ENCODE assay signal across 27 mouse cellular contexts in the genomic region with DNA sequence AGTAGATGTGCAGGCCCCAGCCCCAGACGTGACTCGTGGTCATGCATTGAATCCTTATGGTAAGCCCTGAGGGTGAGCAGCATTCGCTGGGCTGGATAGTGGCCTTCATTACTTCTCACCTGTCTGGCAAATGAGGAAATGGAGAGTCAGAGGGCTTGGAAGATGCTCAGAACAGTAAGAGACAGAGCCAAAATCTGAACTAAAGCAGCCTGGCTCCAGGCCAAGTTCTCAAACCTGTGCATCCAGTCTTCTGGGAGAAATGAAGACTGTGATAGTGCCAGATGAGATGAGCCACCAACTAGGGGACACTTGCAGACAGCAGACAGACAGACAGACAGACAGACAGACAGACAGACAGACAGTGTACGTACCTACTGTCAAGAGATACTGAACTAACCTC.
DNase-seq lines count a peak whose midpoint lies in the region; ATAC-seq lines count a peak whose summit lies in the region.
"Had no signal": no experiment of that assay in that cellular context is flagged by ENCODE, and none has a peak within 500 bp of the region (broad histone marks: within the 10 kb centered on the region; RNA-seq: fewer than 3 reads in every experiment).

No protein-coding gene starts in this region.

- no peaks in the 10 kb centered on the region for H3K36me3 ChIP-seq in hindbrain, embryonic 10.5 days
- no peaks in the 10 kb centered on the region for H3K36me3 ChIP-seq in hindbrain, embryonic 14.5 days (replicated peaks; ENCODE audit: control insufficient read depth, insufficient read depth)
- no peaks in the 10 kb centered on the region for H3K36me3 ChIP-seq in limb, embryonic 10.5 days
- H3K36me3 ChIP-seq: embryonic facial prominence, embryonic 10.5 days; embryonic facial prominence, embryonic 15.5 days; intestine, embryonic 15.5 days; limb, embryonic 15.5 days; liver, embryonic 13.5 days; midbrain, embryonic 13.5 days had no signal

- H3K27me3 ChIP-seq in hindbrain, embryonic 10.5 days (ENCODE audit: insufficient read depth, poor library complexity, severe bottlenecking), result no peaks in the 10 kb centered on the region
- H3K27me3 ChIP-seq in hindbrain, embryonic 14.5 days (ENCODE audit: control insufficient read depth, insufficient read depth, low read length), result no peaks in the 10 kb centered on the region
- H3K27me3 ChIP-seq in limb, embryonic 10.5 days (ENCODE audit: low read depth, poor library complexity, severe bottlenecking), result no peaks in the 10 kb centered on the region
- H3K27me3 ChIP-seq: embryonic facial prominence, embryonic 15.5 days; forebrain, embryonic 13.5 days; intestine, embryonic 15.5 days; limb, embryonic 15.5 days; liver, embryonic 13.5 days; midbrain, embryonic 13.5 days; Patski had no signal

- peaks cover 15% of the 10 kb centered on the region for H3K4me1 ChIP-seq in hindbrain, embryonic 10.5 days (replicated peaks)
- H3K4me1 ChIP-seq in hindbrain, embryonic 14.5 days (replicated peaks; ENCODE audit: control insufficient read depth, insufficient read depth, low read length), result no peaks in the 10 kb centered on the region
- peaks cover 29% of the 10 kb centered on the region for H3K4me1 ChIP-seq in limb, embryonic 10.5 days
- H3K4me1 ChIP-seq: embryonic facial prominence, embryonic 15.5 days; forebrain, embryonic 13.5 days; intestine, embryonic 15.5 days; limb, embryonic 15.5 days; liver, embryonic 13.5 days; midbrain, embryonic 13.5 days had no signal

- no peaks in the 10 kb centered on the region for H3K9me3 ChIP-seq in hindbrain, embryonic 10.5 days
- H3K9me3 ChIP-seq in hindbrain, embryonic 14.5 days (ENCODE audit: control insufficient read depth, low read length), result no peaks in the 10 kb centered on the region
- no peaks in the 10 kb centered on the region for H3K9me3 ChIP-seq in limb, embryonic 10.5 days (replicated peaks)
- H3K9me3 ChIP-seq: embryonic facial prominence, embryonic 10.5 days; embryonic facial prominence, embryonic 15.5 days; forebrain, embryonic 13.5 days; intestine, embryonic 15.5 days; limb, embryonic 15.5 days; liver, embryonic 13.5 days; midbrain, embryonic 13.5 days had no signal

- whole genome bisulfite sequencing in hindbrain, embryonic 10.5 days, result 78% methylated on average over 4 of the region's 4 CpGs
- 78% methylated on average over 4 of the region's 4 CpGs for WGBS in hindbrain, embryonic 14.5 days
- WGBS in limb, embryonic 10.5 days, result 50% methylated on average over 4 of the region's 4 CpGs

- H3K4me3 ChIP-seq in hindbrain, embryonic 10.5 days, result no peak overlapping the region
- no peak overlapping the region for H3K4me3 ChIP-seq in hindbrain, embryonic 14.5 days (replicated peaks; ENCODE audit: low read length)
- no peak overlapping the region for H3K4me3 ChIP-seq in limb, embryonic 10.5 days
- H3K4me3 ChIP-seq: embryonic facial prominence, embryonic 10.5 days; embryonic facial prominence, embryonic 15.5 days; forebrain, embryonic 13.5 days; gastrocnemius, adult 2 months; intestine, embryonic 15.5 days; left cerebral cortex, adult 2 months; limb, embryonic 15.5 days; liver, embryonic 13.5 days; midbrain, embryonic 13.5 days had no signal

- no peak for ATAC-seq in hindbrain, embryonic 14.5 days (ENCODE audit: low FRiP score)
- no peak for ATAC-seq in frontal cortex, adult (ENCODE audit: low TSS enrichment)
- ATAC-seq: forebrain, embryonic 13.5 days; hindbrain, postnatal 0 days; intestine, embryonic 15.5 days; midbrain, embryonic 13.5 days; Patski had no signal

- no peak overlapping the region for H3K9ac ChIP-seq in hindbrain, embryonic 14.5 days
- H3K9ac ChIP-seq: embryonic facial prominence, embryonic 15.5 days; forebrain, embryonic 13.5 days; intestine, embryonic 15.5 days; limb, embryonic 15.5 days; liver, embryonic 13.5 days; midbrain, embryonic 13.5 days had no signal

- no peak overlapping the region for H3K4me2 ChIP-seq in hindbrain, embryonic 14.5 days (replicated peaks)
- H3K4me2 ChIP-seq: embryonic facial prominence, embryonic 15.5 days; forebrain, embryonic 13.5 days; intestine, embryonic 15.5 days; limb, embryonic 15.5 days; liver, embryonic 13.5 days; midbrain, embryonic 13.5 days had no signal

- no peak for DNase-seq in hindbrain, embryonic 10.5 days (ENCODE audit: low spot score)
- DNase-seq in hindbrain, embryonic 14.5 days (ENCODE audit: low spot score), result no peak
- peak; percentile 37 for DNase-seq in cerebellum, adult 11-12 months
- peak; percentile 36 for DNase-seq in cerebellum, adult 9-11 months
- no peak for DNase-seq in limb, embryonic 10.5 days (ENCODE audit: low spot score)
- DNase-seq in gastrocnemius, adult 8-10 months (ENCODE audit: low spot score in 2 of 2), result no peak
- DNase-seq: adrenal gland, postnatal 10 days; gastrocnemius, adult 2 months; heart, postnatal 14 days; kidney, adult 9 months; kidney, postnatal 10 days; liver, embryonic 13.5 days; lung, adult 2 months; lung, postnatal 10 days; right cerebral cortex, postnatal 14 days; thymus, postnatal 4 days had no signal

- H3K27ac ChIP-seq in hindbrain, embryonic 10.5 days, result 0 out of 2 replicates have a peak overlapping the region, but pooled peaks have one; percentile 2
- no peak overlapping the region for H3K27ac ChIP-seq in hindbrain, embryonic 14.5 days
- peak overlapping the region; percentile 50; the same call in 1 of the 2 replicates for H3K27ac ChIP-seq in limb, embryonic 10.5 days
- H3K27ac ChIP-seq: embryonic facial prominence, embryonic 10.5 days; embryonic facial prominence, embryonic 15.5 days; forebrain, embryonic 13.5 days; gastrocnemius, adult 2 months; hindbrain, postnatal 0 days; intestine, embryonic 15.5 days; left cerebral cortex, adult 2 months; limb, embryonic 15.5 days; liver, embryonic 13.5 days; macrophage; midbrain, embryonic 13.5 days had no signal

Comparison
In these comparisons a context has a peak if more than half of its experiments do, and no peak if none do; other contexts are left out.
1. DNase-seq: peak in cerebellum, adult 11-12 months (single experiment) and cerebellum, adult 9-11 months (single experiment); none in hindbrain, embryonic 10.5 days (single experiment), hindbrain, embryonic 14.5 days (single experiment), limb, embryonic 10.5 days (single experiment) and gastrocnemius, adult 8-10 months (0 of 2).